Mouse (Mus musculus): Measurements from ENCODE around the gene Clrn3. TPM values are rescaled to one million over a fixed set of nuclear protein-coding genes. Genes with fewer than 3 reads are reported as not detected.
"Not testable (repeated sequence)": the region's sequence is repeated elsewhere in the genome, so short reads cannot be mapped to it uniquely, and the experiment has no call there.

The Clrn3 gene
- total RNA-seq (2022): not detected

- DNase-seq (ENCODE audit: low spot score in 2 of 2): no peak
Observed at GRCm38 (mm10) chr7:135528515-135528914, at the start of gene Clrn3. Clrn3 (minus strand) TSS chr7:135528654.

- no peak for DNase-seq (ENCODE audit: low spot score in 2 of 2)
Observed at GRCm38 (mm10) chr7:135576329-135576728, 47.9 kb upstream of the Clrn3 start.

GRCm38 (mm10) chr7:135575319-135576069, 47.0 kb upstream of the Clrn3 start:
- not testable (repeated sequence) for DNase-seq (ENCODE audit: low spot score in 2 of 2)

- peak; percentile 9 to 17 for DNase-seq (ENCODE audit: low spot score in 2 of 2)
Observed at GRCm38 (mm10) chr7:135571951-135572559, 43.6 kb upstream of the Clrn3 start.

- DNase-seq (ENCODE audit: low spot score in 2 of 2): no peak
Observed at GRCm38 (mm10) chr7:135571392-135571791, 42.9 kb upstream of the Clrn3 start.

GRCm38 (mm10) chr7:135568550-135568949, 40.1 kb upstream of the Clrn3 start:
- DNase-seq (ENCODE audit: low spot score in 2 of 2): no peak

- no peak for DNase-seq (ENCODE audit: low spot score in 2 of 2)
Observed at GRCm38 (mm10) chr7:135567582-135567981, 39.1 kb upstream of the Clrn3 start.

- no peak for DNase-seq (ENCODE audit: low spot score in 2 of 2)
Observed at GRCm38 (mm10) chr7:135566013-135566412, 37.6 kb upstream of the Clrn3 start.

GRCm38 (mm10) chr7:135564022-135564421, 35.6 kb upstream of the Clrn3 start:
- DNase-seq (ENCODE audit: low spot score in 2 of 2): no peak

- DNase-seq (ENCODE audit: low spot score in 2 of 2): no peak
Observed at GRCm38 (mm10) chr7:135560280-135560679, 31.8 kb upstream of the Clrn3 start.

GRCm38 (mm10) chr7:135556663-135557402, 28.4 kb upstream of the Clrn3 start:
- no peak for DNase-seq (ENCODE audit: low spot score in 2 of 2)

GRCm38 (mm10) chr7:135553550-135553949, 25.1 kb upstream of the Clrn3 start:
- DNase-seq (ENCODE audit: low spot score in 2 of 2): no peak

- DNase-seq (ENCODE audit: low spot score in 2 of 2): peak in 1 of 2 experiments; percentile 42
Observed at GRCm38 (mm10) chr7:135551547-135551946, 23.1 kb upstream of the Clrn3 start.

GRCm38 (mm10) chr7:135548434-135548833, 20.0 kb upstream of the Clrn3 start:
- no peak for DNase-seq (ENCODE audit: low spot score in 2 of 2)

- DNase-seq (ENCODE audit: low spot score in 2 of 2): no peak
Observed at GRCm38 (mm10) chr7:135546530-135546929, 18.1 kb upstream of the Clrn3 start.

- DNase-seq (ENCODE audit: low spot score in 2 of 2): no peak
Observed at GRCm38 (mm10) chr7:135545957-135546356, 17.5 kb upstream of the Clrn3 start.

- DNase-seq (ENCODE audit: low spot score in 2 of 2): no peak
Observed at GRCm38 (mm10) chr7:135544321-135544720, 15.9 kb upstream of the Clrn3 start.

GRCm38 (mm10) chr7:135543033-135543432, 14.6 kb upstream of the Clrn3 start:
- DNase-seq (ENCODE audit: low spot score in 2 of 2): no peak

- DNase-seq (ENCODE audit: low spot score in 2 of 2): no peak
Observed at GRCm38 (mm10) chr7:135542235-135542634, 13.8 kb upstream of the Clrn3 start.

GRCm38 (mm10) chr7:135539429-135539828, 11.0 kb upstream of the Clrn3 start:
- no peak for DNase-seq (ENCODE audit: low spot score in 2 of 2)

- DNase-seq (ENCODE audit: low spot score in 2 of 2): peak in 1 of 2 experiments; percentile 13
Observed at GRCm38 (mm10) chr7:135537948-135538741, 9.7 kb upstream of the Clrn3 start.

All from gastrocnemius, adult 8-10 months (tissue).